Comparison of ENCODE assay signal across 16 mouse cellular contexts in genomic region chr9:91385561-91386430, GRCm38 (mm10). TPM values are rescaled to one million over a fixed set of nuclear protein-coding genes. Genes with fewer than 3 reads are reported as not detected.
DNase-seq lines count a peak whose midpoint lies in the region; ATAC-seq lines count a peak whose summit lies in the region.
"Had no signal": no experiment of that assay in that cellular context is flagged by ENCODE, and none has a peak within 500 bp of the region (broad histone marks: within the 10 kb centered on the region; RNA-seq: fewer than 3 reads in every experiment).

No protein-coding gene starts in this region.

- H3K4me2 ChIP-seq in hindbrain, embryonic 13.5 days: peak overlapping the region; percentile 47
- peak overlapping the region; percentile 33 for H3K4me2 ChIP-seq in midbrain, embryonic 14.5 days (ENCODE audit: low read length)
- H3K4me2 ChIP-seq in kidney, embryonic 14.5 days (replicated peaks; ENCODE audit: low read depth, low read length): no peak overlapping the region
- H3K4me2 ChIP-seq: limb, embryonic 15.5 days; stomach, embryonic 15.5 days had no signal

- ATAC-seq in hindbrain, embryonic 13.5 days (ENCODE audit: low FRiP score): no peak
- no peak for ATAC-seq in midbrain, embryonic 14.5 days (ENCODE audit: low FRiP score, low TSS enrichment)
- ATAC-seq in kidney, embryonic 14.5 days (ENCODE audit: low FRiP score, low TSS enrichment): no peak
- ATAC-seq: intestine, postnatal 0 days had no signal

- H3K9ac ChIP-seq in hindbrain, embryonic 13.5 days: peak overlapping the region; percentile 67; the same call in 1 of the 2 replicates
- H3K9ac ChIP-seq in midbrain, embryonic 14.5 days (replicated peaks; ENCODE audit: low read length): no peak overlapping the region
- H3K9ac ChIP-seq in kidney, embryonic 14.5 days (ENCODE audit: low read depth, low read length): no peak overlapping the region
- H3K9ac ChIP-seq: limb, embryonic 15.5 days; stomach, embryonic 15.5 days had no signal

- no peaks in the 10 kb centered on the region for H3K36me3 ChIP-seq in embryonic facial prominence, embryonic 10.5 days (replicated peaks)
- no peaks in the 10 kb centered on the region for H3K36me3 ChIP-seq in forebrain, embryonic 10.5 days (replicated peaks)
- H3K36me3 ChIP-seq in hindbrain, embryonic 13.5 days: no peaks in the 10 kb centered on the region
- no peaks in the 10 kb centered on the region for H3K36me3 ChIP-seq in midbrain, embryonic 14.5 days (ENCODE audit: control insufficient read depth, insufficient read depth, low read length)
- no peaks in the 10 kb centered on the region for H3K36me3 ChIP-seq in kidney, embryonic 14.5 days (ENCODE audit: control insufficient read depth, insufficient read depth, low read length)
- H3K36me3 ChIP-seq: limb, embryonic 15.5 days; stomach, embryonic 15.5 days had no signal

- 4% methylated on average over 8 of the region's 8 CpGs for WGBS in embryonic facial prominence, embryonic 10.5 days
- under 1% methylated on average over 8 of the region's 8 CpGs for WGBS in forebrain, embryonic 10.5 days
- WGBS in hindbrain, embryonic 13.5 days: 4% methylated on average over 8 of the region's 8 CpGs
- 5% methylated on average over 8 of the region's 8 CpGs for WGBS in midbrain, embryonic 14.5 days
- 3% methylated on average over 8 of the region's 8 CpGs for WGBS in kidney, embryonic 14.5 days

- H3K27ac ChIP-seq in embryonic facial prominence, embryonic 10.5 days (replicated peaks): no peak overlapping the region
- peak overlapping the region; percentile 99 for H3K27ac ChIP-seq in forebrain, embryonic 10.5 days
- H3K27ac ChIP-seq in hindbrain, embryonic 13.5 days: peak overlapping the region; percentile 97
- H3K27ac ChIP-seq in midbrain, embryonic 14.5 days (replicated peaks; ENCODE audit: low read depth, low read length): peak overlapping the region; percentile 71
- H3K27ac ChIP-seq in kidney, embryonic 14.5 days (ENCODE audit: low read depth, low read length): no peak overlapping the region
- H3K27ac ChIP-seq: limb, embryonic 15.5 days; stomach, embryonic 15.5 days had no signal

- peaks cover 10% of the 10 kb centered on the region for H3K4me1 ChIP-seq in embryonic facial prominence, embryonic 10.5 days
- H3K4me1 ChIP-seq in forebrain, embryonic 10.5 days: peaks cover 89% of the 10 kb centered on the region
- peaks cover 34% of the 10 kb centered on the region for H3K4me1 ChIP-seq in hindbrain, embryonic 13.5 days (replicated peaks)
- H3K4me1 ChIP-seq in midbrain, embryonic 14.5 days (ENCODE audit: control insufficient read depth, insufficient read depth, low read length): no peaks in the 10 kb centered on the region
- peaks cover 4% of the 10 kb centered on the region; the same call in 1 of the 2 replicates for H3K4me1 ChIP-seq in kidney, embryonic 14.5 days (ENCODE audit: control insufficient read depth, insufficient read depth, low read length)

- peak; percentile 29 for DNase-seq in embryonic facial prominence, embryonic 10.5 days (ENCODE audit: low spot score)
- peak; percentile 32 for DNase-seq in forebrain, embryonic 10.5 days (ENCODE audit: extremely low spot score, low spot score)
- DNase-seq in midbrain, embryonic 14.5 days: no peak
- DNase-seq in urinary bladder, postnatal 14 days (ENCODE audit: low spot score): no peak
- DNase-seq in lung, postnatal 36 days: no peak
- DNase-seq: gastrocnemius, postnatal 25 days; kidney, postnatal 4 days had no signal

- no peak overlapping the region for H3K4me3 ChIP-seq in embryonic facial prominence, embryonic 10.5 days
- H3K4me3 ChIP-seq in forebrain, embryonic 10.5 days: peak overlapping the region; percentile 73; the same call in 1 of the 2 replicates
- 0 out of 2 replicates have a peak overlapping the region, but pooled peaks have one; percentile 28 for H3K4me3 ChIP-seq in hindbrain, embryonic 13.5 days
- H3K4me3 ChIP-seq in midbrain, embryonic 14.5 days (replicated peaks; ENCODE audit: low read depth, low read length): no peak overlapping the region
- no peak overlapping the region for H3K4me3 ChIP-seq in kidney, embryonic 14.5 days (ENCODE audit: low read length)
- H3K4me3 ChIP-seq: limb, embryonic 15.5 days; stomach, embryonic 15.5 days had no signal

- no peaks in the 10 kb centered on the region for H3K9me3 ChIP-seq in embryonic facial prominence, embryonic 10.5 days
- H3K9me3 ChIP-seq in forebrain, embryonic 10.5 days: no peaks in the 10 kb centered on the region
- H3K9me3 ChIP-seq in hindbrain, embryonic 13.5 days: no peaks in the 10 kb centered on the region
- no peaks in the 10 kb centered on the region for H3K9me3 ChIP-seq in midbrain, embryonic 14.5 days (ENCODE audit: control insufficient read depth, low read length)
- no peaks in the 10 kb centered on the region for H3K9me3 ChIP-seq in kidney, embryonic 14.5 days (ENCODE audit: control insufficient read depth, low read length)
- H3K9me3 ChIP-seq: limb, embryonic 15.5 days; stomach, embryonic 15.5 days had no signal

- peaks cover 100% of the 10 kb centered on the region for H3K27me3 ChIP-seq in embryonic facial prominence, embryonic 10.5 days (replicated peaks; ENCODE audit: low read depth, poor library complexity, severe bottlenecking)
- H3K27me3 ChIP-seq in forebrain, embryonic 10.5 days (ENCODE audit: poor library complexity, severe bottlenecking): peaks cover 100% of the 10 kb centered on the region
- H3K27me3 ChIP-seq in hindbrain, embryonic 13.5 days: peaks cover 89% of the 10 kb centered on the region
- H3K27me3 ChIP-seq in midbrain, embryonic 14.5 days (ENCODE audit: control insufficient read depth, insufficient read depth, low read length): peaks cover 67% of the 10 kb centered on the region
- H3K27me3 ChIP-seq in kidney, embryonic 14.5 days (ENCODE audit: control insufficient read depth, insufficient read depth, low read length): peaks cover 99% of the 10 kb centered on the region
- H3K27me3 ChIP-seq: CH12.LX had no signal

RNA-seq across cellular contexts. Expression of gene Zic1, which starts 20.2 kb away (rescaled TPM):
- polyA plus RNA-seq in embryonic facial prominence, embryonic 10.5 days (2016; fragmentation: Nextera tagmentation; extraction: Ambion mirVana): 1.5 and 1.7 TPM in 2 replicates
- 6.2 and 8.9 TPM in 2 replicates for polyA plus RNA-seq in forebrain, embryonic 10.5 days (2016; fragmentation: Nextera tagmentation; extraction: Ambion mirVana)
- 13.7 and 21.3 TPM in 2 replicates for polyA plus RNA-seq in hindbrain, embryonic 13.5 days (2015; fragmentation: Nextera tagmentation; extraction: Ambion mirVana)
- polyA plus RNA-seq in midbrain, embryonic 14.5 days (2014; fragmentation: Nextera tagmentation; extraction: Ambion mirVana): 17.8 and 18.5 TPM in 2 replicates
- 0.04 TPM in 1 of 2 replicates, not detected in the other for polyA plus RNA-seq in kidney, embryonic 14.5 days (2014; fragmentation: Nextera tagmentation; extraction: Ambion mirVana)
- polyA plus RNA-seq: intestine, postnatal 0 days; lung, embryonic 16.5 days; small intestine, adult 2 months had no signal

RNA-seq across cellular contexts. Expression of gene Zic4, which starts 23.6 kb away (rescaled TPM):
- 4.0 and 5.5 TPM in 2 replicates for polyA plus RNA-seq in embryonic facial prominence, embryonic 10.5 days (2016; fragmentation: Nextera tagmentation; extraction: Ambion mirVana)
- 24.8 and 41.8 TPM in 2 replicates for polyA plus RNA-seq in forebrain, embryonic 10.5 days (2016; fragmentation: Nextera tagmentation; extraction: Ambion mirVana)
- 42.7 and 58.2 TPM in 2 replicates for polyA plus RNA-seq in hindbrain, embryonic 13.5 days (2015; fragmentation: Nextera tagmentation; extraction: Ambion mirVana)
- polyA plus RNA-seq in midbrain, embryonic 14.5 days (2014; fragmentation: Nextera tagmentation; extraction: Ambion mirVana): 32.4 and 49.1 TPM in 2 replicates
- not detected in 2 replicates for polyA plus RNA-seq in kidney, embryonic 14.5 days (2014; fragmentation: Nextera tagmentation; extraction: Ambion mirVana)
- polyA plus RNA-seq: heart, embryonic 16.5 days; intestine, postnatal 0 days; lung, embryonic 16.5 days; small intestine, adult 2 months had no signal

Comparison
In these comparisons a context has a peak if more than half of its experiments do, and no peak if none do; other contexts are left out.
1. DNase-seq: peak in embryonic facial prominence, embryonic 10.5 days (single experiment) and forebrain, embryonic 10.5 days (single experiment); none in midbrain, embryonic 14.5 days (single experiment), urinary bladder, postnatal 14 days (single experiment) and lung, postnatal 36 days (single experiment).
2. H3K27ac ChIP-seq: peak in forebrain, embryonic 10.5 days (single experiment), hindbrain, embryonic 13.5 days (single experiment) and midbrain, embryonic 14.5 days (single experiment); none in embryonic facial prominence, embryonic 10.5 days (single experiment) and kidney, embryonic 14.5 days (single experiment).
3. H3K4me3 ChIP-seq: peak in forebrain, embryonic 10.5 days (single experiment) and hindbrain, embryonic 13.5 days (single experiment); none in embryonic facial prominence, embryonic 10.5 days (single experiment), midbrain, embryonic 14.5 days (single experiment) and kidney, embryonic 14.5 days (single experiment).